Mouse (Mus musculus) splenic B cell, adult 2 months (primary cell): Measurements from ENCODE around the gene Wfdc2.

Source experiments
- DNase-seq: peaks from one replicate; pipeline ENCODE4 v3.0.0-alpha.2; 2011; ENCODE audit warnings: low read depth, low spot score
- H3K27me3 ChIP-seq: 2 replicates; pipeline ENCODE4 v1.6.1; 2012; ENCODE audit warnings: mild to moderate bottlenecking, low read length, moderate library complexity, mixed read lengths; ENCODE audit not compliant: control insufficient read depth, poor library complexity, insufficient read depth, severe bottlenecking
- H3K36me3 ChIP-seq: 2 replicates; pipeline ENCODE4 v1.6.1; 2012; ENCODE audit warnings: mild to moderate bottlenecking, low read length, moderate library complexity, mixed read lengths; ENCODE audit not compliant: control insufficient read depth, poor library complexity, insufficient read depth, severe bottlenecking

The Wfdc2 gene

GRCm38 (mm10) chr2:164534315-164534714 is 27.9 kb upstream of the Wfdc2 start:
- no peaks in the 10 kb centered on the region for H3K36me3 ChIP-seq
- no peak for DNase-seq
- peaks cover 2% of the 10 kb centered on the region; the same call in 1 of the 2 replicates for H3K27me3 ChIP-seq

GRCm38 (mm10) chr2:164537003-164537402 is 25.2 kb upstream of the Wfdc2 start:
- no peak for DNase-seq
- Histone ChIP-seq H3K36me3 (no peaks in the 10 kb centered on the region), H3K27me3 (peaks cover 2% of the 10 kb centered on the region; the same call in 1 of the 2 replicates)

- no peaks in the 10 kb centered on the region for H3K36me3 ChIP-seq
- peaks cover 2% of the 10 kb centered on the region; the same call in 1 of the 2 replicates for H3K27me3 ChIP-seq
- no peak for DNase-seq
These were observed 21.4 kb upstream of the Wfdc2 start for GRCm38 (mm10) chr2:164540652-164541427.

GRCm38 (mm10) chr2:164542132-164542531 is 20.1 kb upstream of the Wfdc2 start:
- Histone ChIP-seq H3K27me3 (peaks cover 2% of the 10 kb centered on the region; the same call in 1 of the 2 replicates), H3K36me3 (no peaks in the 10 kb centered on the region)

GRCm38 (mm10) chr2:164542598-164542997 is 19.6 kb upstream of the Wfdc2 start:
- Histone ChIP-seq H3K36me3 (no peaks in the 10 kb centered on the region), H3K27me3 (peaks cover under 1% of the 10 kb centered on the region; the same call in 1 of the 2 replicates)
- no peak for DNase-seq

More at GRCm38 (mm10) chr2:164542132-164542531, 20.1 kb upstream of the Wfdc2 start:
- no peak for DNase-seq

GRCm38 (mm10) chr2:164543745-164544144 is 18.5 kb upstream of the Wfdc2 start:
- no peaks in the 10 kb centered on the region for H3K27me3 ChIP-seq
- DNase-seq: no peak
- no peaks in the 10 kb centered on the region for H3K36me3 ChIP-seq

- Histone ChIP-seq H3K36me3 (no peaks in the 10 kb centered on the region), H3K27me3 (no peaks in the 10 kb centered on the region)
- no peak for DNase-seq
These were observed 17.6 kb upstream of the Wfdc2 start for GRCm38 (mm10) chr2:164544454-164545097.

- no peaks in the 10 kb centered on the region for H3K27me3 ChIP-seq
- H3K36me3 ChIP-seq: no peaks in the 10 kb centered on the region
- no peak for DNase-seq
These were observed 12.9 kb upstream of the Wfdc2 start for GRCm38 (mm10) chr2:164549338-164549737.

GRCm38 (mm10) chr2:164549963-164550894 is 12.0 kb upstream of the Wfdc2 start:
- Histone ChIP-seq H3K27me3 (no peaks in the 10 kb centered on the region), H3K36me3 (no peaks in the 10 kb centered on the region)
- no peak for DNase-seq

- Histone ChIP-seq H3K27me3 (no peaks in the 10 kb centered on the region), H3K36me3 (no peaks in the 10 kb centered on the region)
- no peak for DNase-seq
These were observed 11.3 kb upstream of the Wfdc2 start for GRCm38 (mm10) chr2:164550895-164551269.

- Histone ChIP-seq H3K27me3 (no peaks in the 10 kb centered on the region), H3K36me3 (no peaks in the 10 kb centered on the region)
- no peak for DNase-seq
These were observed 10.7 kb upstream of the Wfdc2 start for GRCm38 (mm10) chr2:164551502-164551901.

- H3K27me3 ChIP-seq: peaks cover under 1% of the 10 kb centered on the region; the same call in 1 of the 2 replicates
- no peak for DNase-seq
- no peaks in the 10 kb centered on the region for H3K36me3 ChIP-seq
These were observed 3.8 kb upstream of the Wfdc2 start for GRCm38 (mm10) chr2:164558426-164558825.

- H3K27me3 ChIP-seq: peaks cover 1% of the 10 kb centered on the region; the same call in 1 of the 2 replicates
- no peaks in the 10 kb centered on the region for H3K36me3 ChIP-seq
- no peak for DNase-seq
These were observed 3.1 kb upstream of the Wfdc2 start for GRCm38 (mm10) chr2:164558991-164559645.

GRCm38 (mm10) chr2:164560106-164560505 is 2.1 kb upstream of the Wfdc2 start:
- peaks cover 1% of the 10 kb centered on the region for H3K27me3 ChIP-seq
- DNase-seq: no peak
- H3K36me3 ChIP-seq: no peaks in the 10 kb centered on the region
